Mouse (Mus musculus) stomach, embryonic 14.5 days (tissue): ENCODE results near the gene Dtnb. TPM values are rescaled to one million over a fixed set of nuclear protein-coding genes. Genes with fewer than 3 reads are reported as not detected.

Source experiments
- microRNA-seq: library from miRNA; unstranded; fragments of <30 nt; microRNA quantifications from one replicate; pipeline ENCODE4, GENCODE M21; 2016
- polyA plus RNA-seq: library from polyadenylated mRNA; unstranded; fragments of >200 nt; fragmentation: Nextera tagmentation; extraction: Ambion mirVana; gene quantifications from 2 replicates; pipeline ENCODE4 v1.2.1, GENCODE M21; 2014

Dtnb gene
- polyA plus RNA-seq, 1 experiment from 2014 or later = 36.1 TPM

Small RNAs within 50 kb of the gene (microRNA-seq; reads per million reads assigned to microRNA genes)
- not detected for gene Gm26050

Other genes starting within 250 kb of the Dtnb start
- 10.2 and 12.2 TPM in 2 replicates for gene Kif3c, start 207.2 kb upstream of the Dtnb start, polyA plus RNA-seq
- gene Asxl2, start 145.5 kb upstream of the Dtnb start, polyA plus RNA-seq = 24.1 and 25.6 TPM in 2 replicates
- gene Dnmt3a, start 233.6 kb downstream of the Dtnb start, polyA plus RNA-seq = 77.9 and 83.1 TPM in 2 replicates